Mouse (Mus musculus): Measurements from ENCODE around the gene Orm3. TPM values are rescaled to one million over a fixed set of nuclear protein-coding genes. Genes with fewer than 3 reads are reported as not detected.
A peak's percentile ranks its signal among the peaks of the same experiment; 100 is the strongest.

Orm3 gene
- total RNA-seq, 2 experiments from 2014 or later: not detected

DNA sequence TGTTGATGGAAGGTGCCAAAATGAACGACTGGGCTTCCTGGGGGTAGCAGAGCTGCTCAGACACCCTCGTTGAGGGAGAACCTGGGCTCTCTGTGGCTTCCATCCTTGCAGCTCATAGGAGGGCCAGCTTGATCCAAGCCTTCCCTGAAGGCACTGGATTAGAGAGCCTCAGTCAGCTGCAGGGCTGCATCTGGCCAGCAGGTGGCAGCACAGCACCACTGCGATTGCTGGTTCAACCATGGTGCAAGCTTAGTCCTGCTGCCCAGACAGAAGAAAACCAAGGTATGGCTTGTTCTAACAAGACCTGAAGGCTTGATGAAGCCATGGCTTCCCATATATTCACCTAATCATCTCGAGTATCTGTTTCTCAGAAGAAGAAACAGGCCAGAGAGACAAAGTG, 12.6 kb downstream of the Orm3 start:
- peak; percentile 80 for ATAC-seq (ENCODE audit: poor library complexity, severe bottlenecking)

DNA sequence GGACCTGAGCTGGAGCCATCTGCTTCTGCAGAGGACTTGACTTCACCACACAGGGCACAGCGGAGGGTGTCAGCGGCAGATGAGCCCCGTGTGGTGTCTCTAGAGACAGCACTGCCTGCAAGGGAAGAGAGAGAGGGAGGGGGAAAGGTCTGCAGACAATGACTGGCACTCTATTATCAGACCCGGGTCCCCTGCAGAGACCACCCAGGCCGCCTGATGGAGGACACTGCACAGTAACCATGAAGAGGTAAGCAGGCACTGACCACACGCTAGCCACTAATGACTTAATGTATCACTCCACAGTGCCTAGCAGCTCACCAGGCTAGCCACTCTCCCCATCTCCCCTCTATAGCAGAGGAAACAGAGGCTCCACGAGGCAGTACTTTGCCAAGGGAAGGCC, 14.9 kb downstream of the Orm3 start:
- no peak for ATAC-seq (ENCODE audit: poor library complexity, severe bottlenecking)

DNA sequence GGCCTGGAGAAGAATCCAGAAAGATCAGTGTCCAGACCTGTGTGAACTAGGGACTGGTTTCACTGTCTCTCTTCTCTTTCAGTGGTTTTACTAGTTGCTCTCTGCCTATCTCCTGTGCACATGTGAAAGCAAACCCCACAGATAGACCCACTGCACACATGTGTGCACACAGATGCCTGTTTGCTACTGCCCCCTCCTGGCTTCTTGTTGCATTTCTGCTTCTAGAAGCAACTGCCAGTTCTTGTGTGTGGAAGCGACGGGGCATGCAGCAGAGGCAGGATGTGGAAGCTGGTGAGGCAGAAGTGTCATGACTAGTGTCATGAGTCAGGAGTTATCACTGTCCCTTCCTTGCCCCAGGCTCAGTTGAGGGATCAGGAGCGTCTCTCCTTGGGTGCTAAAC, 15.9 kb downstream of the Orm3 start:
- ATAC-seq (ENCODE audit: poor library complexity, severe bottlenecking): peak; percentile 51

DNA sequence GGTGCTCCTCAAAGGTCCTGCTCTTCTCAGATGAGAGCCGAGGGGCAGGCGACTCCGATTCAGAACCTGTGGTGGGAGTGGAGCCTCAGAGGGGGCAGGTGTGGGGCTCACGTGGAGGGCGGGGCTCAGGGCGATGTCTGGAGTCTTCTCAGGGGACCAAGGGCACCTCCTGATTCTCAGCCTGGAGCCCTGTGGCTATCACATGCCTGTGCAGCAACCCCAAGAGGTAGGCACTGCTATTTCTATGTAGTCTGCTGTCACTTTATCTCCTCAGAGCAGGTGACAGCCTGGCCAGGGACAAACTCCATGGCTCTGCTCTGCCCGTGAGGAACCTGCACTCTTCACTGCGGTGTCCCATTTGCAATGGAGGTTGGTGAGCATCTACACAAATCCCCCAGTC, 17.4 kb downstream of the Orm3 start:
- ATAC-seq (ENCODE audit: poor library complexity, severe bottlenecking): no peak

DNA sequence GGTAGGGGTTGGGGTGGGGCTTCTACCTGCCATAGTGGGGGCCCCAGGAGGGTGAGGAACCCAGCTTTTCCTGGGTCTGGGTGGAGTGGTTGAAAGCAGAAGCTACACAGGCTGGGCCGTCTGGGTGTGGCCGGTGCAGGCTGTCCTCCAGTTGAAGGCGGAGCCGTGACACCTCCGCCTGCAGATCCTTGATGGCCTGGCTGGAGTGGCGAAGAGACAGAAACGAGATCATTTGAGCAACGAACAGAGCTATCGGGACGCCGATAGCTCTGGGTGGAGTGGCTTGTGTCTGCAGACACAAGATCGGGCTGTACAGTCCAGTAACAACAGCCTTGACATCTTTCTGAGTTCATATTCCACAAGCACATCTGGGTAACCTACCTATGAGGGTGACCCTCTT, 18.4 kb downstream of the Orm3 start:
- ATAC-seq (ENCODE audit: poor library complexity, severe bottlenecking): peak; percentile 74

DNA sequence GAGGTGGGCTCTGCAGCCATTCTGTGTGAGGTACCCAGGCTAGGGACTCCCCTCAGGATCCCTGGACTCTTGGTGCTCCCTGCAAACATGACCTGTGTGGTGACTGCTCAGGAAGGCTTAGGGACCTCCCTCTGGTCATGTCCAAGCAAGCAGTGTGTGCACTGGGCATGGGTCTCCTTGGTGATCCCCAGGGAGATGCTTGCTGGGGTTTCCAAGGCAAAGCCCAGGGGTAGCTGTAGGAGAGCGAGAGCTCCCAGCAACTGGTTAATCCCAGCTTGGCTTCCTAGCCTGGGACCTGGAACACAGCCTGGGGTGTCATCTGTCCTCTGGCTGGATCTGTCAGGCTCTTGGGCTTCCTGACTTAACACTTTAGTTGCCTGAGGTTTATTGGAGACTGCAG, 19.4 kb downstream of the Orm3 start:
- ATAC-seq (ENCODE audit: poor library complexity, severe bottlenecking): no peak

DNA sequence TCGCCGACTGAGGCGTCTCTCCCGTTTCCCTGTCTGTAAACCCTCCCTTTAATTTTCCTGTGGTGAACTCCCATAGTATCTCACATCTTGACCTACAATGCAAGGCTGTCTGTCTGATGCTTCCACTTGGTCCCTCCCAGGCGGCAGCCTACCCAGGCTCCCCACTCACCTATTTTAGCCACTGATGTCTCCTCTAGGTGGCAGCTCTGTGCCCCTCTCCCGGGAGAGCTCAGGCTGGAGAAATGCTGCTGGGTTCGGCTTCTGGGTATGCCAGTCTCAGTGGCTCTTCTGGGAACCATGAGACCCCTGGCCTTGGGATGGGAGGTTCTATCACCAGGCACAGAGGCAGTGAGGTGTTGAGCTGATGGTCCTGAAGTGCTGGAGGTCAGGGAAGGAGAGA, 21.5 kb downstream of the Orm3 start:
- no peak for ATAC-seq (ENCODE audit: poor library complexity, severe bottlenecking)

DNA sequence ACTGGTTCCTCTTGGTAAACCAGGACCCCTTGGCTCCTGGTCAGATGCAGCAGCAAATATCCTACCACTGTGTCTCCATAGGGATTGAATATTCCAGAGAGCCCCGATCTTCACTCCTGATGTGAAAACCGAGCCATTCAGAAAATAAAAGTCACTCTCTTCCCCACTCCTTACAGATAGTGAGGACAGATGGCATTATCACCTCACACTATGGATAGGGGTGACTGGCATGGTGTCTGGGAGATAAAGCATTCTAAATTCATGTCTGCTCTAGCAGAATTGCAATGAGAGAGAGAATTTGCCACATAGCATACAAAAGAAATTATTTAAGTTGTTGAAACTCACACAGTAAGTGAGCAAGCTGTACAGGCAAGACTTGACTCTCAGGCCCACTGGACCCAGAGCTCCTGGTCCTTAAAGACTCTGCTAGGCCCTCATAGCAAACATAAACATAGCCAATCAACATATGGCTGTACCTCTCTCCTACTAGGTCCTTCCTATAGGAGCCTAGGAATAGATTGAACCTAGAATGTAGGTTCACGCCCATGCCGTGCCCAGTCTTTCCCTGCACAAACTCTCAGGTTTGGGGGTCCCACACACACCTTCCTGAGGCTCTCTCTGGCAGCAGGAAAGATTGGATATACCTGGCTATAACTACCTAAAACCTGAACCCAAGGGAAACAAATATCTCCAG, 26.9 kb downstream of the Orm3 start:
- ATAC-seq (ENCODE audit: poor library complexity, severe bottlenecking): no peak

DNA sequence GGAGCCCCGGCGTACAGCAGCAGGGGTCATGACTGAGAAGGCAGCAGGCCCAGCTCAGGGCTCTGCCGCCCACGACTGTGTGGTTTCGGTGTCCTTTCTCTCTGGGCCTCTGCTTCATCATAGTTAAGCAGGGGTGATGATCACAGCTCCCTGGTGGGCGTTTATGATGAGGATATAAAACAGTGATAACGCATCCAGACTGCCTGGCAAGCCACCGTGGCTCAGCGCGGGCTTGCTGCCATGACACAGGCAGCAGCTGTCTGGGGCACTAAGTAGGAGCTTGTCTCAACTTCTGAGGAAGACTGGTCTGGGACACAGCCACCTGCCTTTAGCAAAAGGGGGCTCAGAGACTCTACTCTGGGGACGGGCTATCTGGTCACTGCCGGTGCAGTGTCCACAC, 27.5 kb downstream of the Orm3 start:
- no peak for ATAC-seq (ENCODE audit: poor library complexity, severe bottlenecking)

DNA sequence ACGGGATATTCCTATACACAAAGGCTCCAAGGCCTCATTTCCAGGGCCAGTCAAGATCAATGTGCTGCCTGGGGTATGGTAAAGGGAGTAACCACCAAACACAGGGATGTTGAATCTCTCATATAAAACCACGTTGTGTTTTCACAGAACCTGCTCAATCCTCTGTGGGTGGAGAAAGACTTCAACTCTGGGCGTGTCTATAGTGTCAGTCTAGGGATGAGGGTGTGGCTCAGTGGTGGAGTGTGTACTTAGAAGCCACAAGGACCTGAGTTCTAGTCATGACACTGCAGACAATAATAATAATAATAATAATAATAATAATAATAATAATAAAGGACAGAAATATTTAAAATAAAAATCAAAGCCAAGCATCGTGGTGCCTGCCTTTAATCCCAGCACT, 28.3 kb downstream of the Orm3 start:
- ATAC-seq (ENCODE audit: poor library complexity, severe bottlenecking): no peak

DNA sequence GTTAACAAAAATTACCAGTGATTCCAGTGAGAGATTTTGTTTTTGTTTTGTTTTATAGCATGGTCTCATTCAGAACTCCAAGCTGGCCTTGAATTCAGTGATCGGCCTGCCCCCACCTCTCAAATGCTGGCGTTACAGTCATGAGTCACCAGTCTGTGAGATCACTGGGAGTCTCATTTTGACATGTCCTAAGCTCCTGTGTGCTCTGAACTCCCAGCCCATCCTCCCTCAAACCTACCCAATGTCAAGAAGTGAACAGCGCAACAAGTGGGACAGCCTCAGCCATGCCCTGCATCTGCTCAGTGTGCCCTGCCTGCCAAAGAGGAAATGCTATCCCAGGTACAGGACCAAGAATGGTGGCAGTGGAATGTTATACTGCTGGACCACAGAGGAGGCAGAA, 29.3 kb downstream of the Orm3 start:
- no peak for ATAC-seq (ENCODE audit: poor library complexity, severe bottlenecking)

DNA sequence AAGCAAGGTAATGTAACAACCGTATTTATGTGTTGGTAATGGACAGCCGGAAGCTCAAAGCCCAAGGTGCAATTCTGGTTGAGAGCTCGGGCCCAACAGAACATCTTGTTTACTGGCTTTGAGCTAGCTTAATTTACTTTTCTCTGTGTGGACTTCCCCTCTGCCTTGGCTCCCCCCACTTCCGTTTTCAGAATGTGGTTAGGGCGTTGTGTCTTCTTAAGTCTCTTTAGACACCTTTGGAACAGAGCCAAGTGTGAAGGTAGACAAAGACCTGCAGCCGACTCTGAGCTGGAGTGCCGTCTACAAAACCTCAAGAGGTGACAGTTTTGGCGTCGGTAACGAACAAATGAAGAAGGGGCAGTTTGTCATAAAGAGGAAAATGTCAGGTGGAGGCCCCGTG, 29.8 kb downstream of the Orm3 start:
- peak; percentile 73 for ATAC-seq (ENCODE audit: poor library complexity, severe bottlenecking)

DNA sequence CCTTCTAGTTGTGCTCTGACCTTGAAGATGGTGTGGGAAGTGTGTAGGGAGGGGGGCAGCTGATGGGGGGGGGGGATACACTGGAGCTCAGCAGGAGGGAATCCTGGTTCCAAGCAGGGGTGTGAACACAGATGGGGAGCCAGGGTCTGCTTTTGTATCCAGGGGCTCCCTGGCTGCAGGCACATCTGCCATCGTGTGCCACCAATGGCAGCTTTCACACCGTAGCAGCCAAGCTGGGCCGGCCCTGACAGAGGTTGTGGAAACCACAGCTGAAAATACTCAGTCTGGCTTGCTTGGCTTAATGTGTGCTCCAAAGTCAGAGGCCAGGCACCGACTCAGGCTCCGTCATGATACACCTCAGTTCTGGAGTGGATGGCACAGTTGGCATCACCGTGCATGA, 32.1 kb downstream of the Orm3 start:
- no peak for ATAC-seq (ENCODE audit: poor library complexity, severe bottlenecking)

DNA sequence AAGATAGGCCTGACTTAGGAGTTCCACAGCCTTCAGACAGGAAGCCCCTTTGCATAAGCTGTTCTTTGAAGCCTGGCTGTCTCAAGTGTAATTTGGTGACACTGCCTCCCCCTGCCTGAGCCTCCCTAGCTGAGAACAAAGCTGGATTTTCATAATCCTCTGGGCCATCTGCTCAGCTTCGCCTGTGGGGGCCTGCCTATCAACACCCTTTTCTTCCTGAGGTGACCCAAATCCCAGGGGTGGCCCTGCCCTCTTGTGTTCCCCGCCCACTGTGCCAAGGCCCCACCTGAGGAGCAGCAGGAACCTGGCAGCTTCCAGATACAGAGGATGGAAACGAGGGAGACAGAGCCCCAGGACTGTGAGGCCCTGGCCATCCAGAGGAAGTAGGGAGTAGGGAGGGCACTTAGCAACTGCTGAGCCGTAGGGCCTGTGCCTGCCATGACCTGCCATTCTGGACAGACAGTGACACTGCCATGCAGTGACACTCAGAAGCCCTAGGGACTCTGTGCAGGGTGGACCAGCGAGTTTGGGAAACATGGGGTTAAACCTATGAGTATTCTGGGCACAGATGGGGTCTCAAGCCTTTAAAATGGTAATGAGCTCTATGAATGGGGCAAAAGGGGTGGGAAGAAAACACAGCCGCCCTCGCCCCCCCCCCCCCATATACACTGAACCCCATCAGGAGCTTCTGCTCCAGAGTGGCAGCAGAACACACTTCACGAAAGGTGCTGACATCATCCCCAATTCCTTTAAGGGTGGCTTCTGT, 33.3 kb downstream of the Orm3 start:
- no peak for ATAC-seq (ENCODE audit: poor library complexity, severe bottlenecking)

DNA sequence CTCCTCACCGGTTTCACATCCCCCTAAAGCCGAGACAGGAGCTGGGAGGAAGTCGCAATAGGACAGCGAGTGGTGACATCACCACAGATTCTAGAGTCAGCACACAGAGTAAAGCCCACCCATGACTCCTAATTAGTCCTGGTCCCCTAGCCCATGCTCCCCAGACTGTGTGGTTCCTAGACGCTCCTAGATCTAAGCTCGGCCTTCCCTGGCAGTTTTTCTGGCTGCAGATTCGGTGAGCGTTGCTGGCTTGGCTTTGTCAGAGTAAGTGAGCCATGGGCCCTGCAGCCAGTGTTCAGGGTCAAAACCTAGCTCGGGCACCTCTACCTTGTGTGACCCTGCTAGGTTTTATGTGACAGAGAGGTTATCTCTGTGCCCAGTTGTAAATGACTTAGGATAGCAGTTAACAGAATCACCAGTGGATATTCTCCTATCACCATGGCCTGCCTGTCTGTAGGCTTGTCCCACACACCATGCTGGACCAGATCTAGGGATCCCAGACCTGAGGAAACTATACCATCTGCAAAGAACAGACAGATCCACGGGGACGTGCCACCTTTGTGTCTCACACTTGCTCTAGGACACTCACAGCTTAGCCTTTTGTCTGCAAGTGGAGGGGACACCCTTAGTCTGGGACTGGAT, 34.0 kb downstream of the Orm3 start:
- peak; percentile 44 for ATAC-seq (ENCODE audit: poor library complexity, severe bottlenecking)

DNA sequence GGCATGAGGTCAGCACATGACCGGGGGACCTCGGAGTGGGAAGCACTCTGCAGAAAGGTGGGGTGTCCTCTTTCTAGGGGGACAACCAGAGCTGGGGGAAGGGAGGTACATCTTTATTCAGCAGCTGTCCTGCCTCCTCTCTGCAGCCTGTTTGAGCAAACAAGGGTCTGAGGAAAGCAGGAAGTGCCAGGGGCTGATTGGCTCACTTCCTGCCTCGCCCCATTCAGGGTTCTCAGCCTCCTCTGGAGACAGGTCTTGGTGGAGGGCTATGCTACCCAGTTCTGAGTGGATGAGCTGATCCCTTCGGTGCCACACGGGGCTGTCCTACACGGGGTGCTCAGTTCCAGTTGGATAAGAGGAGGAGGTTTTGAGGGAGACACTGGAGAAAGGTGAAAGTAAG, 35.4 kb downstream of the Orm3 start:
- peak; percentile 86 for ATAC-seq (ENCODE audit: poor library complexity, severe bottlenecking)

DNA sequence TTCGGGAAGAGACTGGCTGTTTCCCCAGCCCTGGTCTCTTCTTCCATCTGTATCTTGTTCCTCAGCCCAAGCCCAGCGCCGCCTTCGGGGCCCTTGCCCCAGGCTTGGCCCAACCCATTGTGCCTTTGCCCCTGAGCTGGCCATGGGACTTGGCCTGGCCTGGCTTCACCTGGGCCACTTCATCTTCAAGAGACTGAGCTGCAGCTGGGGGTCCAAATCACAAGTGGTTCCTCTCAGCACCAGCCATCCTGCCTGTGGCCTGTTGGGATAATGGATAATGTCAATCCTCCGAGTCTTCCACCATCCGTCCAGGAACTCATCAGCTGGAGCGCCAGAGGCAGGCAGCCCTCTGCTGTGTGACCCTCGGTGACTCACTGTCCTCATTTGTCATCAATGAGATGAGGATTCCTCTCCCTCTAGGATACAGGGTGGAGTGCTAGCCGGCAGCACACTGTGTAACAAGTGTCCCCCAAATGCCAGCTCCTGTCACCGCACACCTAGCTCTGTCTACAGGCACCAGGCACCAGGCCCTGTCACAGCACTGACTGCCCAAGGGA, 42.1 kb downstream of the Orm3 start:
- ATAC-seq (ENCODE audit: poor library complexity, severe bottlenecking): no peak

DNA sequence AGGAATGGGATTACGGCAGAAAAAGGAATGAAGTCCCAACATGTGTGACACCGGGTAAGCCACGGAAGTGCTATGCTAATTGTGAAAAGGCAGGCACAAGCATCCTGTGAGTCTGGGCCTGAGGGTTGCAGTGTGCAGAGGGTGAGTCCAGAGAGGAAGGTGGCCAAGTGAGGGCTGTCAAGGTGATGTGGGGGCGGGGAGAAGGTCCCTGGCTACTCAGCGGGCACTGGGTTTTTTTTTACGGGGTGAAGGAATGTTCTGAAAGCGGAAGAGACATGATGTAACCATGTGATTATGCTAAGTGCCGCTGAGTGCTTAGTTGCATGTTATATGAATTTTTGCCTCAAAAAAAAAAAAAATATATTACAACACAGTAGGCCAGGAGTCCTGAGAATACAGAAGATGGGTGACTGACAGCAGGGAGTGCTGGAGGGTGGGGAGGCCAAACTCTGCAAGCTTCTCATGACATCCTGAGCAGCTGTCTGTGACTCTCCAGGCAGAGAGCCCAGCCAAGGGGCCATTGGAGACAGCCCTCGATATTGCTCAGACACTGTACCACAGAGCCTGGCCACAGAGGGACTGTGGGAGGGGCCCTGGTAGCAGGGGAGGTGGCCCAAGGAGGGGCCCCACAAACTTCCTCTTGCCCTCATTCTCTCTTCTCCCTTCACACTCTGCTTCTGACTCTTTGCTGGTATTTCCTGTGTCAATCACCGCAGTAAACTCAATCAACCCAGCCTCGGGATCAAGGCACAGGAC, 43.1 kb downstream of the Orm3 start:
- ATAC-seq (ENCODE audit: poor library complexity, severe bottlenecking): peak; percentile 55

DNA sequence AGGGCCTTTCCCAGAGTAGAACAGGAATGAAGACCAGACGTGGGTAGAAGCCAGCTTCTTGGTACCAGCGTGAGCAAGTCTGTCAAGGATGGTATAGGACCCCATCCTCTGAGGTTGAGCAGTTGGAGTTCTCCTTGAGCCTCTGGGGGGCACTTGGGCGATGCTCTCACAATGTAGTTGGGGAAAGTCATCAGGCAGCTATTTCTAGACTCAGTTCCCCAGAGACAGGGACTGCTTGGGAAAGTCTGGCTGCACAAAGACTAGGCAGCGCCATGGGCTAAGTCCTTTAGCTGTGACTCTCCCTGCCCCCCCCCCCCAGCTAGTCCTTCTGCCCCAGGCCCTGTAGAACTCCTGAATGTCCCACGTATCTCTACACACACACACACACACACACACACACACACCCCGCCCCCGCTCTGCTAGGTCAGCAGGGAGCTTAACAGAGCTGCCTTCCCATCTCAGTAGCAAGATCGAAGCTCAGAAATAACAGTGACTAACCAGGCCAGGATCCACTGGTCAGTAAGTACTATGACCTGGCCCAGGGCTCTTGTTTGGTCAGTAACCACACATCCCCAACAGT, 43.8 kb downstream of the Orm3 start:
- no peak for ATAC-seq (ENCODE audit: poor library complexity, severe bottlenecking)

DNA sequence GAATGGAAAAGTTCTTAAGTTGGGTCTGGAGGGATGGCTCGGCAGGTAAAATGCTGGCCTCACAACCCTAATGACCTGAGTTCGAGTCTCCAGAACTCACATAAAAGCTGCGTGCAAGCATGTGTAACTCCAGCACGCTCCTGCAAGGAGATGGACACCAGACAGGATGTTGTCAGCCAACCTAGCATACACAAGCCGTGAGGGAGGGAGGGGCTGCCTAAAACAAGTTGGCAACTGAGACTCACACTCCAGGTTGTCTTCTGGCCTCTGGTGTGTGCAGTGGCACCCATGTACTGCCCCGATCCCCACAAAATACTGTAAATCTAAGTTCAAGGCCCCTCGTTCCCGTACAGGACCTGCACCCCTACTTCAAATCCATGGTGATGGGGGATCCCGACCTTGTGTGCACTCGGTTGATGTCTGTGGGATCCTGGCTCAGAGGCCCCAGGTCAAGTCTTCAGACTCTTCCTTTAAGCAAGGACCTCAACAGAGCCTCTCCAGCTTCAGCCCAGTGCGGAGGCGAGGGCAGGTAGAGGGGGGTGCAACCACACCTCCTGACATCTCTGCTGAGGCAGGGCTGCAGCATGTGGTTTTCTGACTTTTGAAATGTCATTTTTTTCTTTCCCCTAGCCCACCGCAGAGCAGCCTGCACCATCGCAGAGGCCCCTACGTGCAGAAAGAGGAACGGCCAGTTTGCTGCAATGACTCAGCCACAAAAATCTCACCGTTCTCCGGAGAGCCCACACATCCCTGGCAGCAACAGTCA, 44.8 kb downstream of the Orm3 start:
- ATAC-seq (ENCODE audit: poor library complexity, severe bottlenecking): peak; percentile 31

Data from megakaryocyte, adult 5-6 weeks (primary cell).